Mouse (Mus musculus) testis, adult 2 months (tissue): ENCODE measurements at regions not wholly inside any gene's neighbourhood (a gene's known extent, or its start where the extent isn't known, plus 50 kb on each side); places are given as distances from the start of the nearest gene placed in this dataset.

ENCODE experiments used
- CTCF ChIP-seq: fragments of 200-500 bp; IDR thresholded peaks from 2 replicates; pipeline ENCODE4 v1.5.1; 2012; ENCODE audit warnings: low read depth, mild to moderate bottlenecking, inconsistent platforms, low read length, moderate library complexity; ENCODE audit not compliant: control insufficient read depth, insufficient read depth, insufficient replicate concordance
- POLR2A ChIP-seq: fragments of 200-500 bp; IDR thresholded peaks from 2 replicates; pipeline ENCODE4 v1.6.1; 2012; ENCODE audit warnings: low read depth, mild to moderate bottlenecking, inconsistent platforms, low read length, moderate library complexity; ENCODE audit not compliant: control insufficient read depth

DNA sequence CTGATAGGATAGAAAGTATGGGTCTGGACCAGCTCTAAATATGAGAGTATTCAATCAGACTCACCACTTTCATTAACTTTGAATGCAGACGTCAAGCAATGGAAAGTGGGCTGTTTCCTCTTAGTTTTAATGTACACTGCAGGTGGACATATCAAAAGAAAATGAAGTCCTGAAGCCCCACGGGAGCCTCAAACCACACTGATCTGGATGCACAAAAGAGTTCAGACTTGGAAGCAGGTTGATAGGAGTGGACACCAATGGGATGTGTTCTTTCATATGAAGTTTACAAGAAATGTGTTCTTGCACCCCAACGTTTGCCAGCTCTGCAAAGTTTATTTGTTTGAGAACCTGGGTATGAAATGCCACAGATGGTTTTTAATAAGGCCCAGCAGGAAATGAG lies 141.0 kb downstream of the Spata18 start:
- no peak for TF ChIP-seq CTCF
- TF ChIP-seq POLR2A = no peak
